Mouse (Mus musculus): ENCODE measurements around the gene Lurap1.

DNA sequence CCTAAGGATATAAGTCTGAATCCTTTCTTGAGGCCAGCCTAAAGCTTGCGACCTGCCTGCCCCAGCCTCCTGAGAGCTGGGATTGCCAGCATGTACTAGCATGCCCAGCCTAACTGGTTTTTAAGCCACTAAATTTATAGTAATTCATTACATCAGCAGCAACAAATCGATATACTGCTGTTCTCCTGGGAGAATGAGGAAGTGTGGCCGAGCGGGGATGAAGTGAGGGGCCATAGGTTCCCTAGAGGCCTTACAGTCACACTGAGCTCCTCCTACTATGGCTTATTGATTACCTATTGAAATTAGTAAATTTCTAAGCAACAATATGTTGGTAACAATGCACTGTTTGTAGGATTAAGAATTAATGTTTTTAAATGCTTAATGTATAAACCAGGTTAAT, 18.0 kb downstream of the Lurap1 start:
- TF ChIP-seq MYOG (IDR thresholded peaks at IDR 0.05; ENCODE audit: control insufficient read depth, extremely low read depth, insufficient read length) (no peak), CTCF (IDR thresholded peaks at IDR 0.05; ENCODE audit: control insufficient read depth, insufficient read depth, insufficient read length) (no peak), MAX (IDR thresholded peaks at IDR 0.05) (no peak), MYOD1 (IDR thresholded peaks at IDR 0.05; ENCODE audit: control insufficient read depth, insufficient read length, low read depth) (no peak), USF1 (IDR thresholded peaks at IDR 0.05; ENCODE audit: low read depth) (no peak), CEBPB (IDR thresholded peaks at IDR 0.05; ENCODE audit: low read depth) (no peak)
